Mouse (Mus musculus) ovary, postnatal 14 days (tissue): Measurements from ENCODE around the gene Dlx3.

Source experiments
- DNase-seq: peaks from one replicate; pipeline ENCODE4 v3.0.0; 2022; ENCODE audit warnings: low spot score

The Dlx3 gene

GRCm38 (mm10) chr11:95088857-95089779, 30.8 kb upstream of the Dlx3 start:
- DNase-seq = no peak

DNA sequence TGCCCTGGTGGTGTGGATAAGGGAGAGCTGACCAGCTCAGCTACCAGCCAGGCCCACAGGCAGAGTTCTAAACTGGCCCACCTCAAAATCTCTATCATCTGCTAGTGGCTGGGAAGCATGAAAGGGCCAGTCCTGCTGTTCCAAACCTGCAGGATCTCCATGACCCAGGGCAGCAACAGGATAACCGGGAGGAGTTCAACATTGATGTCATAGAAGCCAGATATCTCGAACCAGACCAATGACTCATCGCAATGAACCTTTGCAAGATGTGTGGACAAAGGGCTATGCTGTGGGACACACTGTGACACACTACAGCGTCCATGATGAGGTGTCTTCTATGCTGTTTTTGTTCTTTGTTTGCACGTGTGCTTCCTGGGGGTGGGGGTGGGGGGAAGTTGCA, 26.8 kb upstream of the Dlx3 start:
- no peak for DNase-seq

DNA sequence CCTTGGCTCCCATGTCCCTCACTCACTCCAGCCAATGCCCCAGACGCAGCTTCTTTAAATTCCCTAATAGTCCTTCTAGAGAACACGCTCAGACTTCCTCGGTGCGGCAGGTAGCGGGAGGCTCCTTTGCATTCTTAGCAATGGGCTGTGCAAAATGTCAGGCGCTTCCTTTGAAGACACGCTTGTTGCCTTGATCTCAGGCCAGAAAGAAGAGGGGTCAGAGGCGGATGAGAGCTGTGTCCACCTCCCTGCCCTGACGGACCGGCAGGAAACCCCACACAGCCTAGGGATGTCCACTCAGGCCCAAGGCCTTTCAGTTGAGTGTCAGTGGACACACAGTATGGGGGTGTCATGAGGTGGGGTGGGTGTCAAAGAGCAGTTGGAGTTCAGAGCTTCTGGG, 24.3 kb upstream of the Dlx3 start:
- DNase-seq = no peak

DNA sequence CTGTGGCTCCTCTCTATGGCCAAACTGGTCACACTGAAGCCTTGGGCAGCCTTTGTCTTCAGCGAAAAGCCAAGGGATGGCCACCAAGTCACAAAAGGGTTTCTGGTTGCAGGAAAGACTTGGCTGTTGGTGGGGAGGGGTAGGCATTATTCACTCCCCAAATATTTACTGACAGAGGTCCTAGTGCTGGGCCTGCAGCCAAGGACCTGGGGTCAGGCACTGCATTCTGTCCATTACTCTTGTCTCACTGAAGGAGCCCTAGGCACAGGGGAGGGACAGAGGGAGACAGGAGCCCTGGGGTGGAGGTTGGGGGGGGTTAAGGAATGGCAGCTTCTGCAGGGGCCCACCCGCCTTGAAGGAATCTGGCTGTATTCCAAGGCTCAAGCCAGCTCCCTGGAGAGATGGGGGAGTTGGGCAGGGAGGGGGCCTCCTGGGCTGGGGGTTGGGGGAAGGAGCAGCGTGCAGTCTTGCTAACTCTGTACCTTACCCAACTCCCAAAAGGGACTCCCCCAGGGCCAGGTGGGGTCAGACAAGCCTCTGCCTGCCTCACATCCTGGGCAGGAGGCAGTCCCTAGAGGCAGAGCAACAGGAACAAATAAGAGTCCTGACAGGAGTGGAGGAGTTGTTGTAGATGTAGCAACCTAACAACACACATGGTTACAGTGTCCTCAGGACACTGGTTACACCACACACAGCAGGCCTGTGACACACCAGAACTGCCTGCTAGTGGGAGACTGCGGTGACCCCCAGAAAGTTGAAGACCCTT, 23.1 kb upstream of the Dlx3 start:
- no peak for DNase-seq

GRCm38 (mm10) chr11:95097889-95098288, 22.0 kb upstream of the Dlx3 start:
- no peak for DNase-seq

- no peak for DNase-seq
Measured at GRCm38 (mm10) chr11:95098346-95099095, 21.4 kb upstream of the Dlx3 start.

- DNase-seq = no peak
Measured at GRCm38 (mm10) chr11:95100393-95100792, 19.5 kb upstream of the Dlx3 start.

DNA sequence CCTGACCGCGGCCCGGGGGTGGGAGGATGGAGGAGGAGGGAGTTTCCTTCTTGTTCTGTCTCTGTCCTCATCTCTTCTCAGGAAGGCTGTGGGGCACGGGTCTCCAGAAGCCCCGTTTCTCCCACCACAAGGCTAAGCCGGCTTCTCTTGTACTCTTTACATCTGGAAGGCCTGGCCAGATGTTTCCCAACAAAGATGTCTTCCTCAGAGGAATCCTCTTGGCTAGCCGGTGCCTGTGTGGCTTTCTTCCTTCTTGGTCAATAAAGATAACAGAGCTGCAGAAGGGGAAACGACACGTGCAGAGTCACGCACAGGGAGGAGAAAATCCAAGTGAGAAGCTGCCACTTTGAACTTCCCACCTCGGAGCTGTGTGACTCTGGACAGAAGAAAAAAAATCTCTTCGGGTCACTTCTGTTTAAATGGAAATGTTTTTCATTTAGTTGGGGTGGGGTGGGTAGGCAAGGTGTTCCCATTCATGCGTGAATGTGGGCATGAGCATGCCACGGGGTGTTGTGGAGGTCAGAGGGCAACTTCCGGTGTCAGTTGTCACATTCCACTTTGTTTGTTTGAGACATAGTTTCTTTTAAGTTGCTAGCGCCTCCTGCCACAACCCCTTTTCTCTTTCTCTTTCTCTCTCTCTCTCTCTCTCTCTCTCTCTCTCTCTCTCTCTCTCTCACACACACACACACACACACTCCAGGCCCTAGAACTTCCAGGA, 18.7 kb upstream of the Dlx3 start:
- DNase-seq = no peak

DNA sequence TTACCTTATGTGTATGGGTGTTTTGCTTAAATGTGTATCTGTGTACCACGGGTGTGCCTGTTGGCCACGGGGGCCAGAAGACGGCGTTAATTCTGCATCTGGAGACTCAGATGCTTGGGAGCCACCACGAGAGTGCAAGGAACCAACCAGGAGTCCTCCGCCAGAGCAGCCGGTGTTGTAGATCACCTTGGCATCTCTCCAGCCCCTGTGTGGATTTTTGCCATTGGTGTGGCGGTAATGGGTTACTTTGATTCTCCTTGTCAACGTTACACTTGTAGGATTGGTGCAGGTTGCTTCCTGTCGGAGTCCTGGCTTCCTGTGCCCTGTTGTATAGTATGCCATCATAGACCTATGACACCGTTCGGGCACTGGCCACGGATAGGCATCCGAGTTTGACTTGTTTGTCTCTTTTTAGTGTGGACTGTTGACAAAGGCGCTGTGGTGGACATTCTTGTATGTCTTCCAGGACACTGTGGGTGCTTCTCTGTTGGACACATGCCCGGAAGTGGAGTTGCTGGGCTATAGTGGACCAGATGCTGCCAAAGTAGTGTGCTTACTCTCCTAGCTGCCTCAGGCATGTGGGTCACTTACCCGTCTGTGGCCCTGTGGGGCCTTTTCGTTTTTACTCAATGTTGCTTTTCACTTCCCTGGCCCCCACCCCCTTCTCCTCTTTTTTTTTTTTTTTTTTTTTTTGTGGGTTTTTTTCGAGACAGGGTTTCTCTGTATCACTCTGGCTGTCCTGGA, 17.6 kb upstream of the Dlx3 start:
- no peak for DNase-seq

DNA sequence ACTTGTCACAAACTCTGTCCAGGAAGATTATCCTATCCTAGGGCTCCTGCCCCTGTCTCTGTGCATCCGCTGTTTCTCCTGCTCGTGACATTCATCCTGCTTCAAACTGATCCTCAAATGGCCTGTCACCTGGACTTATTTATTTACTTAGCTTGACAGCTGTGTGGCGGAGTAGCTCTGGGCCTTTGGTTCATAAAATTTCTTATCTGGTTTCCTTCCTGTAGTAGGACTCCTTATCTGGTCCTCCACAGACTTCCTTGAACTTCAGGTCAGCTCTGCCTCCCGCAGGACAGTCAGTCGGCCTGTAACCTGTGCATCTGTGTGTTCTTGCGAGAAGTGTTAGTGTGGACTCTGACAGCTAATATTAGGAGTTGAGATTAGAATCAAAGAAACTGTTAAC, 15.7 kb upstream of the Dlx3 start:
- DNase-seq = no peak

DNA sequence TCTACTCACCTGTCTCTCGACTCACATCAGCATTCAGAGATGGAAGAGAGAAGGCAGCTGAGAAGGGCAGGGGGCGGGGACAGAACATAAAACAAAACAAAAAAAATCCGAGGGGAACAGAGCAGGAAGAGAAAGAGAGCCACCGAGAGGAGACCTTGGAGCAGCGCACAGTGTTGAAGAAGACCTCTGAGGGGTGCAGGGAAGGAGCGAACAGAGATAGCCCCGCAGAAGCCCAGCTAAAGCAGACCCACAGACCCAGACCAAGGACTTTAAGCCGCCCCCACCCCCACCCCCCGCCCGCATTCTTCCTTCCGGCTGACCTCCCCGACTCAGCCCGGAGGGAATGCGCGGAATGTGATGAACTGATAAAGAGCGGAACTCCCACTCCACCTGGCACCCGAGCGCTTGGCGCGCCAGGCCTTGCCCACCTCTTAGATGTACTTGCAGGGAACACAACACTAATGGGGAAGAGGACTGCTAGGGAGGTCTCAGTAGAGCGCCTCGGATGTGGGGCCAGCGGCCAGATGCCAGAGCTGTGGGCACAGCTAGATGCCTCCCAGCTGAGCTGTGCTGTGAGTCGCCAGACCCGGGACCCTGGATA, 14.5 kb upstream of the Dlx3 start:
- no peak for DNase-seq

DNA sequence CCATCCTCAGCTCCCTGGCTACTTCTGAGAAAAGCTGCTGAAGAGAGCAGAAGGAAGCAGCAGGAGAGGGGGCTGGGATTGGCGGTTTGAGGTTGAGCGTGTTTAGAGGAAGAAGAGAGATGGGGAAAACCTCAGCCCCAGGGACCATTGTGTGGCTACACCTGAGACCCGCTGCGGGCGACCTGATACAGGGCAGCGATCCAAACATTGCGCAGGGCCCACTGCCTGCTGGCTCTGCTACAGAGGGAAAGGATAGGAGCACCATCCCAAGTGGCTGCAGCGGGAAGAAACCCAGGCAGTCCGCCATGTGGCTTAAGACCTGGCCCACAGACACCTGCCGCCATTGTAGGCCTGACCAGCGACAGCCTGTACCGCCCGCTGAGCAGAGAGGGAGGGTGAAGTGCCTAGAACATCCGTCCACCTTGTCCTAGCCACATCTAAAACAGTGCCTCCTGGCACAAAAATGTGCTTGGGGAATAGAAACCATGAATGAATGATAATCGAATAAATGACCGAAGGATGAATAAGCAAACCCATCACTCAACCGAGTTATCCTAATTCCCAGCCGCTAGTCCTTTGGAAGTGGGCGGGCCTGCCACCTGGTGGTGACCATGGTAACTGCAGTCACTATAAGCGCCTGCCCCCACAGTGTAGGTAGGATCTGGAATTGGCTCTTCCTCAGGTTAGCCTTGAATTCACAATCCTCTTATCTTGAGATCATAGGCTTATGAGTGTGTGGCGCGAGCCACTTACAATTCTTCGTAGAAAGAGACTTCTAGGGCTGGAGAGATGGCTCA, 13.3 kb upstream of the Dlx3 start:
- peak; percentile 78 for DNase-seq

GRCm38 (mm10) chr11:95109000-95109399, 10.9 kb upstream of the Dlx3 start:
- DNase-seq = no peak

DNA sequence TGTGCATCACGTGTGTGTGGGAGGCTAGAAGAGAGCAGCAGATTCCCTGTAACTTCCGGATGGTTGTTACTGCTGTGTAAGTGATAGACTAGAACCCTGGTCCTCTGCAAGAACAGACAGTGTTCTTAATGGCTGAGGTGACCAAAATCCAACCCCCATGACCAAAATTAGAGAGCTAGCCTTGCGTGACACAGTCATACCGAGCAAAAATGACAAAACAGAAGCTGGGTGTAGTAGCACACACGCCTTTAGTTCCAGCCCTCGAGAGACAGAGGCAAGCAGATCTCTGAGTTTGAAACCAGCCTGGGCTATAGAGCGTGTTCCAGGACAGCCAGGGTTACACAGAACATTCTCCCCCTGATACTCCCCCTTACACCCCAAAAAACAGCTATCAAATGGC, 9.8 kb upstream of the Dlx3 start:
- no peak for DNase-seq

- peak; percentile 66 for DNase-seq
Measured at GRCm38 (mm10) chr11:95117030-95117429, 2.9 kb upstream of the Dlx3 start.

DNA sequence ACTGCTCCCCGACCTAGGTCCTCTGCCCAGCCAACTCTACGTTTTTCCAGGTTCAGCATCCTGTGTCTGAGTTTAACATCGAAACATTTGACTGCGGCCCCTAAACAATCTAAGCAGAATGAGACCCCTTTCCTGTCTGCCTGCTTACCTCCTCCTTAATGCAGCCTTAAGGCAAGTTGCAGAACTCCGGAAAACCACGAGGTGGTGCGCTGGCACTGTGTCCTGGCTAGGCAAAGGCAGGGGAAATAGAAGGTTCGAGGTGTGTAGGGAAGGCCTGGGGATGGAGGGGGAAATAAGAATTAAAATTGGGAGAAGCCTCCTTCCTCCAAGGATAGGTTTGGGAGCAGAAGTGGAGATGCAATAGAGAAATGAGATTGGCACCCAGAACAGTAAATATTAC, 1.4 kb upstream of the Dlx3 start:
- peak; percentile 77 for DNase-seq

- no peak for DNase-seq
Measured at GRCm38 (mm10) chr11:95120633-95121020, 708 bp downstream of the Dlx3 start.

DNA sequence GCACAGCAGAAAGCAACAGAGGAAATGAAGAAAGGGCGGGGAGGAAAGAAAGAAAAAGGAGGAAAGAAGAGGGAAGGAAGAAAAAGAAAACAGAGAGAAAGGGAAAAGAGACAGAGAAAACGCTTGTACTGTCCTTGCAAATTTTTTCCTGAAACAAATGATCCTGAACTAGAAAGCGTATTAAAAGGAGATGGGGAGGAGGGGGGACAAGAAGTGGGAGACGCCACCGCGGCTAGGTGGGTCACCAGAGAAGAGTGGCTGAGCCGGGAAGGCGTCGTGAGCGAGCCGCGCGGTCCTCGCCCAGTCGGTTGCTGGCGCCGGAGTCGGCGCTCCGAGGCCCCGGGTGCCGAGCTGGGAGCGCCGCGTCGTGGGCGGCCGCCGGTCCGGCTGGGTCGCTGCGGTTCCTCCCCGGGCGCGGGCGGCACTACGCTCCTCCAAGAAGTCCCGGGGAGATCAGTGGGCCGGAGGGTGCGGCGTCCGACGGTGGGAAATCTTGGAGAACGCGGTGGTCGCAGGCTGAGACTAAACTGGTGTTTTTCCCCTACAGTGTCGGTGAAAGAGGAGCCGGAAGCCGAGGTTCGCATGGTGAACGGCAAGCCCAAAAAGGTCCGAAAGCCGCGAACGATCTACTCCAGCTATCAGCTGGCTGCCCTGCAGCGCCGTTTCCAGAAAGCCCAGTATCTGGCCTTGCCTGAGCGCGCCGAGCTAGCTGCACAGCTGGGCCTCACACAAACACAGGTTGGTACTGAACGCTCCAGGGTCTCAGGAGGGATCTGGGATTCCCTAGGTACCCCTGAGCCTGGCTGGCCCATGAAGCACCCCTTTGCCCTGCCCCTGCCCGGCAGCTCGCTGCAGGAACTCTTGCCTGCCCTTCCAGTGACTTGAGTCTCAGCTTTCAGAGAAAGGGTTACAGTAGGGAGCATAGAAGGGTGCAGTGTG, 1.5 kb downstream of the Dlx3 start:
- DNase-seq = no peak

DNA sequence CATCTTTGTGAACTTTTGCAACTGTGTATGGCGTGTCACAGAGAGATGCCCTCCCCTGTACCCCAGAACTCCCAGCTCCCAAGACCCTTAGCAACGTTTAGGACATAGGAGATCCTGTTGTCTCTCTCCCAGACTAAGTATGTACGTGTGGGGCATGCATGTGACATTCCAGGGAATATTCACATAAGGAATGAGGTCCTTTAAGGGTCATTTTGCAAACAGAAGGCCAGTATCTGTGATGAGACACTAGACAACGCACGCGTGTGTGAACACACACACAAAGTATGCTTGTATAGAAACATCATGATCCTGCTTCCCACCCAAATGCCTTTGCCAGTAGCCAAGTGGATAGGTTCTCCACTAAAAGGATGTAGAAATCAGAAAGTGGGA, 2.2 kb downstream of the Dlx3 start:
- DNase-seq = no peak
